Mouse (Mus musculus) adrenal gland, postnatal 14 days (tissue): Measurements from ENCODE around the gene Cxcl16. TPM values are rescaled to one million over a fixed set of nuclear protein-coding genes. Genes with fewer than 3 reads are reported as not detected.
A peak's percentile ranks its signal among the peaks of the same experiment; 100 is the strongest.

Experiments used
- DNase-seq: peaks from one replicate; pipeline ENCODE4 v3.0.0; 2021; ENCODE audit warnings: mixed read lengths
- microRNA-seq, 2 experiments: library from miRNA; unstranded; fragments of <30 nt; microRNA quantifications; one replicate each; pipeline ENCODE4 v1.2.0; 2021
- total RNA-seq: library from RNA; stranded (reverse); gene quantifications from 2 replicates; pipeline ENCODE4 v1.2.3, GENCODE M21; 2021

The Cxcl16 gene
- total RNA-seq, 1 experiment from 2014 or later = 4.0 TPM

GRCm38 (mm10) chr11:70412591-70412990 lies 47.2 kb downstream of the Cxcl16 start:
- no peak for DNase-seq

- DNase-seq = no peak
Measured at GRCm38 (mm10) chr11:70410297-70410643, 49.5 kb downstream of the Cxcl16 start.

GRCm38 (mm10) chr11:70409594-70410296 lies 50.0 kb downstream of the Cxcl16 start, which contains the start of gene Pelp1:
TSS of gene Pelp1 (minus strand) at chr11:70410031.
- DNase-seq = peak; percentile 92

Small RNAs within 50 kb of the gene (microRNA-seq; reads per million reads assigned to microRNA genes)
- 0.38 to 0.43 reads per million in 2 experiments for gene Mir7115

Other genes with a start within 250 kb of the Cxcl16 start
- gene Slc16a11, start 247.2 kb downstream of the Cxcl16 start, total RNA-seq = 0.53 and 0.96 TPM in 2 replicates
- gene Slc16a13, start 238.9 kb downstream of the Cxcl16 start, total RNA-seq = 5.3 and 5.6 TPM in 2 replicates
- 27.0 and 28.1 TPM in 2 replicates for gene Bcl6b, start 230.2 kb downstream of the Cxcl16 start, total RNA-seq
- 55.7 and 62.4 TPM in 2 replicates for gene 0610010K14Rik, start 222.1 kb downstream of the Cxcl16 start, total RNA-seq
- 3.6 and 5.4 TPM in 2 replicates for gene Gm21988, start 220.2 kb downstream of the Cxcl16 start, total RNA-seq
- 215 and 239 TPM in 2 replicates for gene Rnasek, start 220.1 kb downstream of the Cxcl16 start, total RNA-seq
- 1.7 and 2.0 TPM in 2 replicates for gene Alox12, start 204.6 kb downstream of the Cxcl16 start, total RNA-seq
- not detected in 2 replicates for gene Alox12e, start 137.4 kb downstream of the Cxcl16 start, total RNA-seq
- gene Alox15, start 108.0 kb downstream of the Cxcl16 start, total RNA-seq = 4.4 and 4.7 TPM in 2 replicates
- gene Pelp1, start 50.0 kb downstream of the Cxcl16 start, total RNA-seq = 23.2 and 28.9 TPM in 2 replicates
- 17.5 and 32.6 TPM in 2 replicates for gene Arrb2, start 27.3 kb downstream of the Cxcl16 start, total RNA-seq
- 18.1 and 23.3 TPM in 2 replicates for gene Med11, start 8.1 kb downstream of the Cxcl16 start, total RNA-seq
- gene Zmynd15, start 551 bp downstream of the Cxcl16 start, total RNA-seq = 1.3 and 1.5 TPM in 2 replicates
- gene Tm4sf5, start 45.3 kb upstream of the Cxcl16 start, total RNA-seq = not detected in 2 replicates
- not detected in 2 replicates for gene Vmo1, start 54.6 kb upstream of the Cxcl16 start, total RNA-seq
- 0.45 and 7.9 TPM in 2 replicates for gene Gltpd2, start 59.2 kb upstream of the Cxcl16 start, total RNA-seq
- 233 and 258 TPM in 2 replicates for gene Psmb6, start 65.4 kb upstream of the Cxcl16 start, total RNA-seq
- not detected in 2 replicates for gene Gm40193, start 73.0 kb upstream of the Cxcl16 start, total RNA-seq
- gene Pld2, start 80.1 kb upstream of the Cxcl16 start, total RNA-seq = 8.5 and 10.9 TPM in 2 replicates
- 52.5 and 58.5 TPM in 2 replicates for gene Mink1, start 102.9 kb upstream of the Cxcl16 start, total RNA-seq
- gene 4930544D05Rik, start 155.9 kb upstream of the Cxcl16 start, total RNA-seq = not detected in 2 replicates
- gene Chrne, start 159.2 kb upstream of the Cxcl16 start, total RNA-seq = not detected in 2 replicates
- gene Gp1ba, start 179.1 kb upstream of the Cxcl16 start, total RNA-seq = 0.49 and 0.56 TPM in 2 replicates
- 69.6 and 88.5 TPM in 2 replicates for gene Rnf167, start 187.3 kb upstream of the Cxcl16 start, total RNA-seq
- 175 and 184 TPM in 2 replicates for gene Slc25a11, start 187.5 kb upstream of the Cxcl16 start, total RNA-seq
- gene Pfn1, start 194.7 kb upstream of the Cxcl16 start, total RNA-seq = 807 and 918 TPM in 2 replicates
- 14.9 and 21.4 TPM in 2 replicates for gene Eno3, start 197.2 kb upstream of the Cxcl16 start, total RNA-seq
- gene Spag7, start 209.4 kb upstream of the Cxcl16 start, total RNA-seq = 72.5 and 77.1 TPM in 2 replicates
- 38.8 and 41.8 TPM in 2 replicates for gene Camta2, start 228.1 kb upstream of the Cxcl16 start, total RNA-seq
- gene Inca1, start 240.2 kb upstream of the Cxcl16 start, total RNA-seq = 15.2 and 15.8 TPM in 2 replicates
- 154 and 159 TPM in 2 replicates for gene Kif1c, start 240.6 kb upstream of the Cxcl16 start, total RNA-seq